Mouse (Mus musculus): ENCODE results near the gene Sephs2.
"Not testable (repeated sequence)": the region's sequence is repeated elsewhere in the genome, so short reads cannot be mapped to it uniquely, and the experiment has no call there.

Gene Sephs2

GRCm38 (mm10) chr7:127271093-127271492 lies 2.8 kb downstream of the Sephs2 start:
- no peak for DNase-seq (ENCODE audit: extremely low spot score, low spot score)

- no peak for DNase-seq (ENCODE audit: extremely low spot score, low spot score)
Observed at GRCm38 (mm10) chr7:127270666-127271065, 3.2 kb downstream of the Sephs2 start.

GRCm38 (mm10) chr7:127270256-127270655 lies 3.6 kb downstream of the Sephs2 start:
- DNase-seq (ENCODE audit: extremely low spot score, low spot score), result no peak

GRCm38 (mm10) chr7:127263526-127263925 lies 10.3 kb downstream of the Sephs2 start:
- DNase-seq (ENCODE audit: extremely low spot score, low spot score), result no peak

- no peak for DNase-seq (ENCODE audit: extremely low spot score, low spot score)
Observed at GRCm38 (mm10) chr7:127262218-127262961, 11.5 kb downstream of the Sephs2 start.

GRCm38 (mm10) chr7:127260309-127261111 lies 13.3 kb downstream of the Sephs2 start, which contains the start of gene Dctpp1:
Gene Dctpp1 (minus strand): TSS chr7:127260709.
- peak; percentile 95 for DNase-seq (ENCODE audit: extremely low spot score, low spot score)

GRCm38 (mm10) chr7:127259186-127259905 lies 14.5 kb downstream of the Sephs2 start:
- no peak for DNase-seq (ENCODE audit: extremely low spot score, low spot score)

- DNase-seq (ENCODE audit: extremely low spot score, low spot score), result no peak
Observed at GRCm38 (mm10) chr7:127256518-127256917, 17.3 kb downstream of the Sephs2 start.

- no peak for DNase-seq (ENCODE audit: extremely low spot score, low spot score)
Observed at GRCm38 (mm10) chr7:127255965-127256364, 17.9 kb downstream of the Sephs2 start.

GRCm38 (mm10) chr7:127255008-127255407 lies 18.8 kb downstream of the Sephs2 start:
- DNase-seq (ENCODE audit: extremely low spot score, low spot score), result no peak

GRCm38 (mm10) chr7:127253821-127254769 lies 19.8 kb downstream of the Sephs2 start:
- DNase-seq (ENCODE audit: extremely low spot score, low spot score), result peak; percentile 92

GRCm38 (mm10) chr7:127253341-127253740 lies 20.5 kb downstream of the Sephs2 start:
- no peak for DNase-seq (ENCODE audit: extremely low spot score, low spot score)

GRCm38 (mm10) chr7:127252414-127252813 lies 21.4 kb downstream of the Sephs2 start:
- DNase-seq (ENCODE audit: extremely low spot score, low spot score), result no peak

- DNase-seq (ENCODE audit: extremely low spot score, low spot score), result not testable (repeated sequence)
Observed at GRCm38 (mm10) chr7:127250511-127250910, 23.3 kb downstream of the Sephs2 start.

- no peak for DNase-seq (ENCODE audit: extremely low spot score, low spot score)
Observed at GRCm38 (mm10) chr7:127244658-127245510, 29.0 kb downstream of the Sephs2 start.

- peak; percentile 95 for DNase-seq (ENCODE audit: extremely low spot score, low spot score)
Observed at GRCm38 (mm10) chr7:127243870-127244657, 29.8 kb downstream of the Sephs2 start, which contains the start of gene Zfp771. Gene Zfp771 (plus strand): TSS chr7:127244274.

GRCm38 (mm10) chr7:127243361-127243867 lies 30.4 kb downstream of the Sephs2 start:
- no peak for DNase-seq (ENCODE audit: extremely low spot score, low spot score)

- DNase-seq (ENCODE audit: extremely low spot score, low spot score), result no peak
Observed at GRCm38 (mm10) chr7:127234777-127235176, 39.1 kb downstream of the Sephs2 start.

- DNase-seq (ENCODE audit: extremely low spot score, low spot score), result no peak
Observed at GRCm38 (mm10) chr7:127233765-127234164, 40.1 kb downstream of the Sephs2 start.

Data from neural tube, embryonic 10.5 days (tissue).